Mouse (Mus musculus): ENCODE results near the gene Rbms1. TPM values are rescaled to one million over a fixed set of nuclear protein-coding genes. Genes with fewer than 3 reads are reported as not detected.

Rbms1 gene
- polyA plus RNA-seq (2017; shearing (Covaris generic)) = 157 TPM

GRCm38 (mm10) chr2:60962671-60963421, at the start of gene Rbms1:
Rbms1 (minus strand) TSS chr2:60963192.

GRCm38 (mm10) chr2:60722514-60722913, 240.5 kb downstream of the Rbms1 start, which contains the start of gene Itgb6:
Itgb6 (minus strand) TSS chr2:60722643.

Other genes with a start within 250 kb of the Rbms1 start
- gene Itgb6, start 240.5 kb downstream of the Rbms1 start, polyA plus RNA-seq (2017; shearing (Covaris generic)) = 0.15 TPM